Mouse (Mus musculus): ENCODE results near the gene Dhcr24.

DNA sequence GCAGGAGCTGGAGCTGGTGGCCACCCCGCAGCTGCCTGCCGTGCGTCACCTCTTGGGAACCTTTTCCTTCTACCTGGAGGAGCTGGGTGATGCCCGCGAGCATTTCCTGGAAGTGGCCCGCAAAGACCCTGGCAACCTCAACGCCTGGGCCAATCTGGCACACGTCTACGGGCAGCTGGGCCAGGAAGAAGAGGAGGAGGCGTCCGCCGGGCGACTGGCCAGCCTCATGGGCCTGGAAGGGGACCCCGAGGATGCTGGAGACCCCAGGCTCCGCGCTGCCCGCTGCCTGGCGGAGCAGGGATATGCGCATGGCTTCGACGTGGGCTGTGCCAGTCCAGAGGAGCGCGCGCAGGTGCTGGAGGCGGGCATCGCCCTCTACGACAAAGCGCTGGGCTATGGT is 61.9 kb downstream of the Dhcr24 start:
- no peak for TF ChIP-seq POLR2A (IDR thresholded peaks at IDR 0.05; ENCODE audit: borderline replicate concordance, low read depth, low read length)
- no peak for TF ChIP-seq CTCF (IDR thresholded peaks at IDR 0.05; ENCODE audit: low read depth, low read length)
